Mouse (Mus musculus): ENCODE data around the gene Tubgcp6. TPM values are rescaled to one million over a fixed set of nuclear protein-coding genes. Genes with fewer than 3 reads are reported as not detected.

The Tubgcp6 gene
- polyA plus RNA-seq, 1 experiment: 3.9 TPM

DNA sequence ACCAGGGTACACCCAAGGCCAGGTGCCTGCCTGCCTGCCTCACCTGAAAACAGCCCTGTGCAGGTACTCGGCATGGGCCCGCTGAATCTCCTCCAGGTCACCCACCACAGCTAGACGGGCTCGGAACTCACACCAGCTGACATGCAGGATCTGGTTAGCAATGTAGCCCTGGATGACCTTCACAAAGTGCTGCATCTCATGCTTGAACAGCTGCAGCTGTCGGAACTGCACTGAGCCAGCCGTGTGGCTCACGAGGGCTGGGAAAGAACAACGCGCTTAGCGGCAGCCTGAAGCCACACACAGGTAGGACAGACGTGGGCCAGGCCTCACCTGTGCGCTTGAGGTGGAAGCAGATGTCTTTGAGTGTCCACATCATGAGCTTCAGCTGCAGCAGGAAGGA lies 22.1 kb downstream of the Tubgcp6 start:
- H3K4me1 ChIP-seq (ENCODE audit: control insufficient read depth, insufficient read depth, insufficient read length, low read length): no peaks in the 10 kb centered on the region
- no peak overlapping the region for H3K4me3 ChIP-seq (ENCODE audit: insufficient read depth, low read depth, low read length)
- no peak overlapping the region for H3K27ac ChIP-seq (replicated peaks; ENCODE audit: low read depth, low read length)

DNA sequence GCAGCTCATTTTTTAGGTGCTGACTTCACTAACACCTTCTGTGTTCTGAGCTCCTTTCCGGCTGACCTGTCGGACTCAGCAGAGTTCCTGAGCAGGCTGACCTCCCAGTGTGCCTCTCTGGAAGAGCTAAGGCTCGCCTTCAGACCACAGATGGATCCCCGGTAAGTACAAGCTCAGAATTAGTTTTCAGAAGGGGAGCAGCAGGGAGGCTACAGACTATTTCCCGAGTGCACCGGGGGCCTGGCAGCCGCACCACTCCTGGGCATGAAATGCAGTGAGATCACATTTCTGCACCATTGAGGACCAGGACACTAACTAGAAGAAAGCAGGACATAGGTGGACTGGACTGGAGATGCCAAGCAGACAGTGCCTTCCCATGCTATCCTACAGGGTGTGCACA lies 24.3 kb downstream of the Tubgcp6 start:
- Histone ChIP-seq H3K27ac (replicated peaks; ENCODE audit: low read depth, low read length) (no peak overlapping the region), H3K4me1 (ENCODE audit: control insufficient read depth, insufficient read depth, insufficient read length, low read length) (no peaks in the 10 kb centered on the region), H3K4me3 (ENCODE audit: insufficient read depth, low read depth, low read length) (no peak overlapping the region)

GRCm38 (mm10) chr15:89097450-89097849 lies 25.5 kb downstream of the Tubgcp6 start:
- Histone ChIP-seq H3K4me1 (ENCODE audit: control insufficient read depth, insufficient read depth, insufficient read length, low read length) (no peaks in the 10 kb centered on the region), H3K4me3 (ENCODE audit: insufficient read depth, low read depth, low read length) (no peak overlapping the region), H3K27ac (replicated peaks; ENCODE audit: low read depth, low read length) (no peak overlapping the region)

- Histone ChIP-seq H3K4me3 (ENCODE audit: insufficient read depth, low read depth, low read length) (no peak overlapping the region), H3K27ac (replicated peaks; ENCODE audit: low read depth, low read length) (no peak overlapping the region), H3K4me1 (ENCODE audit: control insufficient read depth, insufficient read depth, insufficient read length, low read length) (peaks cover 6% of the 10 kb centered on the region; the same call in 1 of the 2 replicates)
Measured at GRCm38 (mm10) chr15:89092181-89092580, 30.7 kb downstream of the Tubgcp6 start.

- no peak overlapping the region for H3K27ac ChIP-seq (replicated peaks; ENCODE audit: low read depth, low read length)
- no peak overlapping the region for H3K4me3 ChIP-seq (ENCODE audit: insufficient read depth, low read depth, low read length)
- peaks cover 6% of the 10 kb centered on the region; the same call in 1 of the 2 replicates for H3K4me1 ChIP-seq (ENCODE audit: control insufficient read depth, insufficient read depth, insufficient read length, low read length)
Measured at GRCm38 (mm10) chr15:89090662-89091061, 32.2 kb downstream of the Tubgcp6 start.

- H3K4me1 ChIP-seq (ENCODE audit: control insufficient read depth, insufficient read depth, insufficient read length, low read length): peaks cover 6% of the 10 kb centered on the region; the same call in 1 of the 2 replicates
- peak overlapping the region; percentile 74 for H3K27ac ChIP-seq (replicated peaks; ENCODE audit: low read depth, low read length)
- H3K4me3 ChIP-seq (ENCODE audit: insufficient read depth, low read depth, low read length): peak overlapping the region; percentile 85
Measured at GRCm38 (mm10) chr15:89089248-89090051, 33.5 kb downstream of the Tubgcp6 start.

GRCm38 (mm10) chr15:89088607-89089247 lies 34.2 kb downstream of the Tubgcp6 start, which contains the start of gene Selenoo:
Gene Selenoo (plus strand): TSS chr15:89089084.
- Histone ChIP-seq H3K4me1 (ENCODE audit: control insufficient read depth, insufficient read depth, insufficient read length, low read length) (peaks cover 6% of the 10 kb centered on the region; the same call in 1 of the 2 replicates), H3K4me3 (ENCODE audit: insufficient read depth, low read depth, low read length) (peak within 1 kb of the TSS; percentile 85), H3K27ac (replicated peaks; ENCODE audit: low read depth, low read length) (peak within 1 kb of the TSS; percentile 74)

- H3K4me3 ChIP-seq (ENCODE audit: insufficient read depth, low read depth, low read length): no peak overlapping the region
- H3K27ac ChIP-seq (replicated peaks; ENCODE audit: low read depth, low read length): no peak overlapping the region
- peaks cover 4% of the 10 kb centered on the region; the same call in 1 of the 2 replicates for H3K4me1 ChIP-seq (ENCODE audit: control insufficient read depth, insufficient read depth, insufficient read length, low read length)
Measured at GRCm38 (mm10) chr15:89084826-89085225, 38.1 kb downstream of the Tubgcp6 start.

DNA sequence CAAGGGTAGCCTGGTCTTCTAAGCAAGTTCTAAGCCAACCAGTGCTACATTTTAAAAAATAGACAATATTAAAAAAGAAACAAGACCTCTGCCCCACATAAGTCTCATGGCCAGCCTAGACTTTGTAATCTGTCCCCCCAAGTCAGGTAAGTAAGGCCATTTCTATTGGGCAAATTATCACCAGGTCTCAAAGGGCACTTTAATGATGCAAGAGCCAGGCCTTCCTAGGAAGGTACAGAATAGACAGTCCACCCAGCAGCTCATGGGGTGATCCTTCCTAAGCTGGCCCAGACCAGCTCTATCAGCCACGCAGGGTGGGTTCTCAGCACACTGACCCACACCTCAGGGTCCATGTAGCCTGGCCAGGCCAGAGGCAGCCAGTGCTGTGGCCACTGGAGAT lies 39.0 kb downstream of the Tubgcp6 start:
- H3K27ac ChIP-seq (replicated peaks; ENCODE audit: low read depth, low read length): no peak overlapping the region
- H3K4me1 ChIP-seq (ENCODE audit: control insufficient read depth, insufficient read depth, insufficient read length, low read length): no peaks in the 10 kb centered on the region
- H3K4me3 ChIP-seq (ENCODE audit: insufficient read depth, low read depth, low read length): no peak overlapping the region

- H3K4me3 ChIP-seq (ENCODE audit: insufficient read depth, low read depth, low read length): peak overlapping the region; percentile 35
- peaks cover 19% of the 10 kb centered on the region for H3K4me1 ChIP-seq (ENCODE audit: control insufficient read depth, insufficient read depth, insufficient read length, low read length)
- peak overlapping the region; percentile 40 for H3K27ac ChIP-seq (replicated peaks; ENCODE audit: low read depth, low read length)
Measured at GRCm38 (mm10) chr15:89078208-89078836, 44.6 kb downstream of the Tubgcp6 start.

DNA sequence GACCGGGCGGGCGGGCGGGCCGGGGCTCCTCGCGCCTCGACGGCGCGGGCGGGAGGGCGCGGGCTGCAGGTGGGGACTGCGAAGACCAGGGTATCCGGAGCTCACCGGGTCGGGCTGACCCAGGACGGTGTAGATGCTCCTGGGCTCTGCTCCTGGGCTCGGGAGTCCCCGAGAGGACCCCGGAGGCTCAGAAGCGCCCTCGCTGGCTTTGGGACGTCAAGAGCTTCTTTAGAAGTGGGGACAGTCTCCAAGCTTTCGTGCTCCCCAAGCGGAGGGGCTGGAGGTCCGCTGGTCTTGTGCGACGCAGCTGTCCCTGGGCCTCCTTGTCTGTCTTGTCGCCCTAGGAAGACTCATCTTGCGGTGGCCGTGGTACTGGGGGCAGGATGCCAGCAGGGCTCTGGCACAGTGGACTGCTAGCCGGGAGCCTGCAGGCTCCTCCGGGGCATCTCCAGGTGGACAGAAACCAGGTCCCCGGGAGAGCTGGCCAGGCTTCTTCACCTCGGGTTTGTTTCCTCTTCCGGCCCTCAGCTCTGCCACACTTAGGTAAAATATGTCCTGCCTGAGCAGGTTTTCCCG lies 46.7 kb downstream of the Tubgcp6 start:
- Histone ChIP-seq H3K4me3 (ENCODE audit: insufficient read depth, low read depth, low read length) (peak overlapping the region; percentile 86), H3K27ac (replicated peaks; ENCODE audit: low read depth, low read length) (peak overlapping the region; percentile 32), H3K4me1 (ENCODE audit: control insufficient read depth, insufficient read depth, insufficient read length, low read length) (peaks cover 19% of the 10 kb centered on the region)

DNA sequence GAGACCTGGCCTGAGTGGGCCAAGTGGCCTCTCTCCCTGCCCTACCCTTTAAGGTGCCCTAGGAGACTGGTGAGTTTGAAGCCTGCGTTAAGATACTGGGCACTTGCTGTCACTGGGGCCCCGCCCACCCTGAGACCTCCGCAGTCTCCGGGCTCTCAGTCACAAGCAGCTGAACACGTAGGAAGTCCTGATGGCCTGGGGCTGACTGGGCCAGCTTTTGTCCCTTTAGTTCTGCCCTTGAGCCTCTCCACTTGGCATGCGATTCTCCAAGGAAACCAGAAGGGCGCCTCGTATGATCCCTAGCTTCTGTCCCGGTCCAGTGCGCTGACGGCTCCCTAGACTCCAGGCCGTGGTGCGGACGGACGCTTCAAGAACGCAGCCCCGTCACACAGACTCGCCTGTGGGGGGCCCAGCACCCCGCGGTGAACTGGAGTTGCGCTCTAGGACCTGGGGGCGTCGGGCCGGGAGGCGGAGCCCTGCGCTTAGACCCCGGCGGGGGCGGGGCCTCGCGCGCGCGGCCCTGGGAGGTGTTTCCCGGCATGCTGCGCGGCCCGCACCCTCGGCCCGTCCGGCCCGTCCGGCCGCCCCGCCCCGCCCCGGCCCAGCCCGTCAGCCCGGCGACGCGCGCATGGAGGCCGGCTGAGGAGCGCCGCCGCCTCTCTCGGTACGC lies 47.3 kb downstream of the Tubgcp6 start:
- Histone ChIP-seq H3K4me3 (ENCODE audit: insufficient read depth, low read depth, low read length) (peak overlapping the region; percentile 90), H3K4me1 (ENCODE audit: control insufficient read depth, insufficient read depth, insufficient read length, low read length) (peaks cover 19% of the 10 kb centered on the region), H3K27ac (replicated peaks; ENCODE audit: low read depth, low read length) (peak overlapping the region; percentile 91)

DNA sequence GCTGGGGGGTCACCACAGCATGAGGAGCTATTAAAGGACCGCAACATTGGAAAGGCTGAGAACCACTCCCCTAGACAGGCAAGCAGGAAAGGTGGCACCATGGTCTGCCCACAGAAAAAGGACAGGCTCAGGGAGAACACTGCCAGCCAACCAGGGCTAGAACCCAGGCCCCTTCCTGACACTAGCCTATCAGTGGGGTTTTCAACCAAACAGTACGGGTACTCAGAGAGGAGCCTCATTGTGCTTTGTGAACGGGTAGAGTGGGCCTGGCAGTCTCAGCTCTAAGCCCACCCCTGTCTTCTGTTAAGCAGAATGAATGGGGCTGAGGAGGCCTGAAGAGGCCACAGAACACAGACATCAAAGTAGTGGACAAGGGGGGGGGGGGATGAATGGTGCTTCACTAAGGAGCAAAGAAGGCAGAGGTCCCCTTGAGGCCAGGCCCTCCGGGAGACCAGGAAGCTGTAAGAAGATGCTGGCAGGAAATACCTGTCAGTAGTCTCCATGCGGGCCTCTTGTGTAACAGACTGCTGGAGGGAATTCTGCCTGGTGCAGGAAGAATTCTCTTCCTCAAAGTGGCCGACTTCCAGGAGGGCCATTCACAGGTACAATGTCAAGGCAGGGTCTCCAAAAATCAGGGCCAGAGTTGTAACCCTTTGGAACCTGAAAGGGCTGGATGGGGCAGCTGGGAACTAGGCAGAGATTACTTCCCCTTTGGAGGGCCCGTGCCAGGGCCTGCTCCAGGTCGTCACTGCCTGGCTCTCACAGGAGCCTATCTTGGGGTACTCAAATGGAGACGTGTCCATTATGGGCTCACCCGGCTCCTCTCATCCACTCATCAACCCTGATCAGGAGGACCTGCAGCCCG lies 48.1 kb downstream of the Tubgcp6 start, which contains the start of gene Trabd:
Gene Trabd (plus strand): TSS at position 512 of the 865 bp plus-strand sequence.
- Histone ChIP-seq H3K27ac (replicated peaks; ENCODE audit: low read depth, low read length) (peak within 1 kb of the TSS; percentile 91), H3K4me3 (ENCODE audit: insufficient read depth, low read depth, low read length) (peak within 1 kb of the TSS; percentile 90), H3K4me1 (ENCODE audit: control insufficient read depth, insufficient read depth, insufficient read length, low read length) (peaks cover 19% of the 10 kb centered on the region)
